Mouse (Mus musculus): ENCODE measurements around the gene Cryzl1. TPM values are rescaled to one million over a fixed set of nuclear protein-coding genes. Genes with fewer than 3 reads are reported as not detected.

Gene Cryzl1
- polyA plus RNA-seq, 1 experiment from 2014 or later: 88.9 TPM

- H3K36me3 ChIP-seq (ENCODE audit: control insufficient read depth, insufficient read depth, low read length): peaks cover 83% of the 10 kb centered on the region
- H3K27me3 ChIP-seq (ENCODE audit: control insufficient read depth, insufficient read depth, low read length): no peaks in the 10 kb centered on the region
- no peak overlapping the region for H3K4me2 ChIP-seq (replicated peaks; ENCODE audit: low read depth, low read length)
- no peak overlapping the region for H3K27ac ChIP-seq (ENCODE audit: low read length)
- H3K9ac ChIP-seq (replicated peaks; ENCODE audit: low read depth, low read length): no peak overlapping the region
- H3K4me3 ChIP-seq (ENCODE audit: low read depth, low read length): no peak overlapping the region
- ATAC-seq (ENCODE audit: insufficient number of reproducible peaks, insufficient read depth, low FRiP score, low read depth): no peak
- no peaks in the 10 kb centered on the region for H3K4me1 ChIP-seq (ENCODE audit: control insufficient read depth, insufficient read depth, low read length)
- H3K9me3 ChIP-seq (ENCODE audit: control insufficient read depth, low read depth, low read length): no peaks in the 10 kb centered on the region
- 95% methylated on average over 3 of the region's 3 CpGs for WGBS
These were observed 65.0 kb downstream of the Cryzl1 start for GRCm38 (mm10) chr16:91663795-91664194.

DNA sequence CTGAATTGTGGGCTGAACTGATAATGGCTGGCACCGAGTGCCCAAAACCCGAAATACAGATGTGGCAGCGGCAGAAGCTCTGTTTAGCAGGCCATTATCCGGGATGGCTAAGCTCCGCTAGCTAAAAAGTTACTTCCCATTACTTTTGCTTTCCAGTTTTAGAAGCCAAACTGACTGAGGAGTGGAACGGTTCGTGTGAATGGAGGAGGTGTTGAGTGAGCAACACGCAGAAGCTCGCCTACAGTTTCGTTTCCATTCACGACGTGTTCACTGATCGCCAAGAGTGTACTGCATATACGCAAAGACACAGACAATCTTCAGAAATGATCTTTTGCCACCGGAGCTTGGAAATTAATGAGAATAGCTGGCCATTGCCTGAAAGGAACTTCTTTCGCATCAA, 66.4 kb downstream of the Cryzl1 start:
- Histone ChIP-seq H3K4me2 (replicated peaks; ENCODE audit: low read depth, low read length) (no peak overlapping the region), H3K27ac (ENCODE audit: low read length) (no peak overlapping the region), H3K9me3 (ENCODE audit: control insufficient read depth, low read depth, low read length) (no peaks in the 10 kb centered on the region), H3K4me1 (ENCODE audit: control insufficient read depth, insufficient read depth, low read length) (no peaks in the 10 kb centered on the region), H3K27me3 (ENCODE audit: control insufficient read depth, insufficient read depth, low read length) (no peaks in the 10 kb centered on the region), H3K36me3 (ENCODE audit: control insufficient read depth, insufficient read depth, low read length) (peaks cover 86% of the 10 kb centered on the region), H3K9ac (replicated peaks; ENCODE audit: low read depth, low read length) (no peak overlapping the region), H3K4me3 (ENCODE audit: low read depth, low read length) (no peak overlapping the region)
- WGBS: 94% methylated on average over 16 of the region's 16 CpGs
- no peak for ATAC-seq (ENCODE audit: insufficient number of reproducible peaks, insufficient read depth, low FRiP score, low read depth)

DNA sequence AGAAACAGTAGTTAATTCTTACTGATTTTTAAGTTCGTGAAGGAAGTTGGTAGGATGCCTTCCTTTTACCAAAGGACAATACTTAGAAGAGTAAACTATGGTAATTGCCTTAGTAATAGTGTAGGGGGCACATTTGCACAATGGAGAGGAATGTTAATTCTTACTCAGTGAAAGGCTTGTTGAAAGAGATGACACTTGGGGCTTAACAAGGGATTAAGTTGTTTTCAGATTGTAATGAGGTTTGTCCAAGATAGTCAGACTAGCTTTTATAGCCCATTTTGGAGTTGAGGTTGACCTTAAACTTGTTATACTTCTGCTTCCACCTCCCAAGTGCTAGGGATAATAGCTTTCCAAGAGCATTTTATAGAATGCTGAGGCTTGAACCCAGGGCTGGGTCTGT, 67.4 kb downstream of the Cryzl1 start:
- no peak overlapping the region for H3K4me3 ChIP-seq (ENCODE audit: low read depth, low read length)
- H3K9ac ChIP-seq (replicated peaks; ENCODE audit: low read depth, low read length): no peak overlapping the region
- H3K4me1 ChIP-seq (ENCODE audit: control insufficient read depth, insufficient read depth, low read length): no peaks in the 10 kb centered on the region
- no peak for ATAC-seq (ENCODE audit: insufficient number of reproducible peaks, insufficient read depth, low FRiP score, low read depth)
- H3K36me3 ChIP-seq (ENCODE audit: control insufficient read depth, insufficient read depth, low read length): peaks cover 86% of the 10 kb centered on the region
- H3K9me3 ChIP-seq (ENCODE audit: control insufficient read depth, low read depth, low read length): no peaks in the 10 kb centered on the region
- no peak overlapping the region for H3K4me2 ChIP-seq (replicated peaks; ENCODE audit: low read depth, low read length)
- no peak overlapping the region for H3K27ac ChIP-seq (ENCODE audit: low read length)
- 77% methylated on average over 1 of the region's 1 CpGs for WGBS
- no peaks in the 10 kb centered on the region for H3K27me3 ChIP-seq (ENCODE audit: control insufficient read depth, insufficient read depth, low read length)

- H3K27me3 ChIP-seq (ENCODE audit: control insufficient read depth, insufficient read depth, low read length): no peaks in the 10 kb centered on the region
- H3K4me2 ChIP-seq (replicated peaks; ENCODE audit: low read depth, low read length): no peak overlapping the region
- peaks cover 87% of the 10 kb centered on the region for H3K36me3 ChIP-seq (ENCODE audit: control insufficient read depth, insufficient read depth, low read length)
- no peaks in the 10 kb centered on the region for H3K4me1 ChIP-seq (ENCODE audit: control insufficient read depth, insufficient read depth, low read length)
- no peak for ATAC-seq (ENCODE audit: insufficient number of reproducible peaks, insufficient read depth, low FRiP score, low read depth)
- H3K9ac ChIP-seq (replicated peaks; ENCODE audit: low read depth, low read length): no peak overlapping the region
- WGBS: 96% methylated on average over 20 of the region's 20 CpGs
- no peaks in the 10 kb centered on the region for H3K9me3 ChIP-seq (ENCODE audit: control insufficient read depth, low read depth, low read length)
- no peak overlapping the region for H3K27ac ChIP-seq (ENCODE audit: low read length)
- H3K4me3 ChIP-seq (ENCODE audit: low read depth, low read length): no peak overlapping the region
These were observed 69.0 kb downstream of the Cryzl1 start for GRCm38 (mm10) chr16:91659798-91660197.

- ATAC-seq (ENCODE audit: insufficient number of reproducible peaks, insufficient read depth, low FRiP score, low read depth): no peak
- 95% methylated on average over 5 of the region's 5 CpGs for WGBS
- H3K9me3 ChIP-seq (ENCODE audit: control insufficient read depth, low read depth, low read length): no peaks in the 10 kb centered on the region
- no peaks in the 10 kb centered on the region for H3K4me1 ChIP-seq (ENCODE audit: control insufficient read depth, insufficient read depth, low read length)
- peaks cover 88% of the 10 kb centered on the region for H3K36me3 ChIP-seq (ENCODE audit: control insufficient read depth, insufficient read depth, low read length)
- no peaks in the 10 kb centered on the region for H3K27me3 ChIP-seq (ENCODE audit: control insufficient read depth, insufficient read depth, low read length)
- H3K4me3 ChIP-seq (ENCODE audit: low read depth, low read length): no peak overlapping the region
- H3K9ac ChIP-seq (replicated peaks; ENCODE audit: low read depth, low read length): no peak overlapping the region
- no peak overlapping the region for H3K27ac ChIP-seq (ENCODE audit: low read length)
- H3K4me2 ChIP-seq (replicated peaks; ENCODE audit: low read depth, low read length): no peak overlapping the region
These were observed 70.3 kb downstream of the Cryzl1 start for GRCm38 (mm10) chr16:91658471-91658870.

DNA sequence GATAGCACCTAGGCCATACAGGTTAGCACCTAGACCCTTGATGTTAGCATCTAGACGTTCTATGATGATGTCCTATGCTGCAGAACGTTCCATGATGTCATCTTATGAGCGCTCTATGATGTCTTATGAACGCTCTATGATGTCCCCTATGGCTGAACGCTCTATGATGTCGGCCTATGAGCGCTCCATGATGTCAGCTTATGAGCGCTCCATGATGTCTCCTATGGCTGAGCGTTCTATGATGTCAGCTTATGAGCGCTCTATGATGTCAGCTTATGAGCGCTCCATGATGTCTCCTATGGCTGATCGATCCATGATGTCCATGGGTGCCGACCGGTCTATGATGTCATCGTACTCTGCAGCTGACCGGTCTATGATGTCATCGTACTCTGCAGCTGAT, 71.5 kb downstream of the Cryzl1 start:
- H3K4me1 ChIP-seq (ENCODE audit: control insufficient read depth, insufficient read depth, low read length): 0 out of 2 replicates have a peak, but pooled peaks cover 1% of the 10 kb centered on the region
- H3K27me3 ChIP-seq (ENCODE audit: control insufficient read depth, insufficient read depth, low read length): no peaks in the 10 kb centered on the region
- WGBS: 98% methylated on average over 17 of the region's 17 CpGs
- no peak overlapping the region for H3K4me3 ChIP-seq (ENCODE audit: low read depth, low read length)
- no peak overlapping the region for H3K4me2 ChIP-seq (replicated peaks; ENCODE audit: low read depth, low read length)
- H3K36me3 ChIP-seq (ENCODE audit: control insufficient read depth, insufficient read depth, low read length): peaks cover 85% of the 10 kb centered on the region
- H3K9ac ChIP-seq (replicated peaks; ENCODE audit: low read depth, low read length): no peak overlapping the region
- no peaks in the 10 kb centered on the region for H3K9me3 ChIP-seq (ENCODE audit: control insufficient read depth, low read depth, low read length)
- no peak; the same call in 1 of the 2 replicates for ATAC-seq (ENCODE audit: insufficient number of reproducible peaks, insufficient read depth, low FRiP score, low read depth)
- H3K27ac ChIP-seq (ENCODE audit: low read length): no peak overlapping the region

- no peak overlapping the region for H3K4me2 ChIP-seq (replicated peaks; ENCODE audit: low read depth, low read length)
- peaks cover 73% of the 10 kb centered on the region for H3K36me3 ChIP-seq (ENCODE audit: control insufficient read depth, insufficient read depth, low read length)
- H3K9me3 ChIP-seq (ENCODE audit: control insufficient read depth, low read depth, low read length): no peaks in the 10 kb centered on the region
- WGBS: 94% methylated on average over 9 of the region's 9 CpGs
- H3K9ac ChIP-seq (replicated peaks; ENCODE audit: low read depth, low read length): no peak overlapping the region
- no peaks in the 10 kb centered on the region for H3K27me3 ChIP-seq (ENCODE audit: control insufficient read depth, insufficient read depth, low read length)
- no peak for ATAC-seq (ENCODE audit: insufficient number of reproducible peaks, insufficient read depth, low FRiP score, low read depth)
- no peak overlapping the region for H3K27ac ChIP-seq (ENCODE audit: low read length)
- H3K4me1 ChIP-seq (ENCODE audit: control insufficient read depth, insufficient read depth, low read length): peaks cover 4% of the 10 kb centered on the region; the same call in 1 of the 2 replicates
- no peak overlapping the region for H3K4me3 ChIP-seq (ENCODE audit: low read depth, low read length)
These were observed 73.5 kb downstream of the Cryzl1 start for GRCm38 (mm10) chr16:91655285-91655684.

- Histone ChIP-seq H3K27me3 (ENCODE audit: control insufficient read depth, insufficient read depth, low read length) (no peaks in the 10 kb centered on the region), H3K27ac (ENCODE audit: low read length) (no peak overlapping the region), H3K9ac (replicated peaks; ENCODE audit: low read depth, low read length) (no peak overlapping the region), H3K4me3 (ENCODE audit: low read depth, low read length) (no peak overlapping the region), H3K4me2 (replicated peaks; ENCODE audit: low read depth, low read length) (no peak overlapping the region), H3K9me3 (ENCODE audit: control insufficient read depth, low read depth, low read length) (no peaks in the 10 kb centered on the region), H3K36me3 (ENCODE audit: control insufficient read depth, insufficient read depth, low read length) (peaks cover 42% of the 10 kb centered on the region), H3K4me1 (ENCODE audit: control insufficient read depth, insufficient read depth, low read length) (peaks cover 10% of the 10 kb centered on the region; the same call in 1 of the 2 replicates)
- ATAC-seq (ENCODE audit: insufficient number of reproducible peaks, insufficient read depth, low FRiP score, low read depth): no peak
- WGBS: 95% methylated on average over 3 of the region's 3 CpGs
These were observed 76.6 kb downstream of the Cryzl1 start for GRCm38 (mm10) chr16:91652191-91652590.

GRCm38 (mm10) chr16:91649781-91650180, 79.0 kb downstream of the Cryzl1 start:
- H3K4me3 ChIP-seq (ENCODE audit: low read depth, low read length): no peak overlapping the region
- H3K27me3 ChIP-seq (ENCODE audit: control insufficient read depth, insufficient read depth, low read length): no peaks in the 10 kb centered on the region
- H3K4me1 ChIP-seq (ENCODE audit: control insufficient read depth, insufficient read depth, low read length): peaks cover 12% of the 10 kb centered on the region; the same call in 1 of the 2 replicates
- no peak overlapping the region for H3K9ac ChIP-seq (replicated peaks; ENCODE audit: low read depth, low read length)
- H3K27ac ChIP-seq (ENCODE audit: low read length): no peak overlapping the region
- H3K9me3 ChIP-seq (ENCODE audit: control insufficient read depth, low read depth, low read length): no peaks in the 10 kb centered on the region
- peaks cover 18% of the 10 kb centered on the region for H3K36me3 ChIP-seq (ENCODE audit: control insufficient read depth, insufficient read depth, low read length)
- H3K4me2 ChIP-seq (replicated peaks; ENCODE audit: low read depth, low read length): no peak overlapping the region
- ATAC-seq (ENCODE audit: insufficient number of reproducible peaks, insufficient read depth, low FRiP score, low read depth): no peak
